12 mouse cellular contexts compared by ENCODE assay signal in the genomic region with DNA sequence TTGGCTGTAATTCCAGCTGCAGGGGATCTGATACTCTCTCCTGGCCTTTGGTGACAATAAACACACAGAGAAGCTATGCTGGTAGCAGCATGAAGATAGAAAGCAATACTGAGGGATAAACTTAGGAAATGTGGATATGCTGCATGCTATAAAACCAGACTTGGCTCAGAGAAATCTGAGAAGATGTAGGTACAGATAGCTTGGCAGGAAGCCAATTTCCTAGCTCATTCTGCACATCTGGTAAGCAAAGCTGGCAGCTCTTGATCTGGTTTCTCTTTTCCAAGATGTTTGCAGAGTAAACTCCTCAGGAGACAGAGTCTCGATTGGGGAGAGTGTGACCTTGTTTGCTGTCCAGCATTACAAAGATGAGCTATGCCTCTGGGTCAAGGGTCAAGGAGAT. TPM values are rescaled to one million over a fixed set of nuclear protein-coding genes. Genes with fewer than 3 reads are reported as not detected.
"Had no signal": no experiment of that assay in that cellular context is flagged by ENCODE, and none has a peak within 500 bp of the region (broad histone marks: within the 10 kb centered on the region; RNA-seq: fewer than 3 reads in every experiment).

No protein-coding gene starts in this region.

RNA-seq across cellular contexts. Expression of a gene that starts 25.4 kb away (rescaled TPM):
- polyA plus RNA-seq: kidney, embryonic 16.5 days; limb, embryonic 11.5 days; liver, embryonic 12.5 days; liver, embryonic 15.5 days; lung, embryonic 16.5 days; midbrain, embryonic 12.5 days; midbrain, embryonic 15.5 days; neural tube, embryonic 12.5 days; neural tube, embryonic 15.5 days; stomach, embryonic 14.5 days; stomach, postnatal 0 days; thymus, adult 2 months had no signal
